Mouse (Mus musculus): ENCODE data around the gene Kif3c. TPM values are rescaled to one million over a fixed set of nuclear protein-coding genes. Genes with fewer than 3 reads are reported as not detected.
"Not testable (repeated sequence)": the region's sequence is repeated elsewhere in the genome, so short reads cannot be mapped to it uniquely, and the experiment has no call there.

The Kif3c gene
- polyA plus RNA-seq, 1 experiment from 2014 or later, result 3.5 TPM

- Histone ChIP-seq H3K4me1 (replicated peaks; ENCODE audit: control insufficient read depth, insufficient read depth, low read length) (no peaks in the 10 kb centered on the region), H3K27ac (ENCODE audit: low read depth, low read length) (no peak overlapping the region), H3K4me2 (no peak overlapping the region), H3K27me3 (replicated peaks; ENCODE audit: control insufficient read depth, insufficient read depth, low read length) (no peaks in the 10 kb centered on the region), H3K9me3 (ENCODE audit: control insufficient read depth, low read length) (no peaks in the 10 kb centered on the region), H3K9ac (ENCODE audit: low read depth, low read length) (no peak overlapping the region), H3K36me3 (ENCODE audit: control insufficient read depth, insufficient read depth, low read length) (no peaks in the 10 kb centered on the region), H3K4me3 (ENCODE audit: low read depth, low read length) (no peak overlapping the region)
- DNase-seq (ENCODE audit: low spot score) (peak; percentile 65), ATAC-seq (replicated peaks; ENCODE audit: low FRiP score) (peak; percentile 77)
- 29% methylated on average over 12 of the region's 12 CpGs for WGBS
Measured at GRCm38 (mm10) chr12:3390577-3391262, 25.8 kb downstream of the Kif3c start.

GRCm38 (mm10) chr12:3391276-3391675 lies 26.3 kb downstream of the Kif3c start:
- no peak overlapping the region for H3K9ac ChIP-seq (ENCODE audit: low read depth, low read length)
- H3K27ac ChIP-seq (ENCODE audit: low read depth, low read length), result no peak overlapping the region
- no peaks in the 10 kb centered on the region for H3K36me3 ChIP-seq (ENCODE audit: control insufficient read depth, insufficient read depth, low read length)
- no peaks in the 10 kb centered on the region for H3K27me3 ChIP-seq (replicated peaks; ENCODE audit: control insufficient read depth, insufficient read depth, low read length)
- DNase-seq (ENCODE audit: low spot score) (no peak), ATAC-seq (replicated peaks; ENCODE audit: low FRiP score) (no peak)
- H3K4me2 ChIP-seq, result no peak overlapping the region
- no peaks in the 10 kb centered on the region for H3K9me3 ChIP-seq (ENCODE audit: control insufficient read depth, low read length)
- H3K4me1 ChIP-seq (replicated peaks; ENCODE audit: control insufficient read depth, insufficient read depth, low read length), result no peaks in the 10 kb centered on the region
- H3K4me3 ChIP-seq (ENCODE audit: low read depth, low read length), result no peak overlapping the region
- WGBS, result 65% methylated on average over 1 of the region's 1 CpGs

- H3K27me3 ChIP-seq (replicated peaks; ENCODE audit: control insufficient read depth, insufficient read depth, low read length), result no peaks in the 10 kb centered on the region
- no peaks in the 10 kb centered on the region for H3K36me3 ChIP-seq (ENCODE audit: control insufficient read depth, insufficient read depth, low read length)
- no peak overlapping the region for H3K4me2 ChIP-seq
- H3K9me3 ChIP-seq (ENCODE audit: control insufficient read depth, low read length), result no peaks in the 10 kb centered on the region
- H3K27ac ChIP-seq (ENCODE audit: low read depth, low read length), result no peak overlapping the region
- ATAC-seq (replicated peaks; ENCODE audit: low FRiP score) (no peak), DNase-seq (ENCODE audit: low spot score) (no peak)
- WGBS, result 77% methylated on average over 4 of the region's 4 CpGs
- H3K9ac ChIP-seq (ENCODE audit: low read depth, low read length), result no peak overlapping the region
- no peaks in the 10 kb centered on the region for H3K4me1 ChIP-seq (replicated peaks; ENCODE audit: control insufficient read depth, insufficient read depth, low read length)
- no peak overlapping the region for H3K4me3 ChIP-seq (ENCODE audit: low read depth, low read length)
Measured at GRCm38 (mm10) chr12:3393140-3393539, 28.2 kb downstream of the Kif3c start.

GRCm38 (mm10) chr12:3396931-3397330 lies 32.0 kb downstream of the Kif3c start:
- H3K4me2 ChIP-seq, result no peak overlapping the region
- WGBS, result 89% methylated on average over 8 of the region's 8 CpGs

GRCm38 (mm10) chr12:3405662-3406061 lies 40.7 kb downstream of the Kif3c start:
- H3K4me2 ChIP-seq; H3K27ac ChIP-seq (ENCODE audit: low read depth, low read length); H3K9ac ChIP-seq (ENCODE audit: low read depth, low read length); H3K4me3 ChIP-seq (ENCODE audit: low read depth, low read length); H3K4me1 ChIP-seq (replicated peaks; ENCODE audit: control insufficient read depth, insufficient read depth, low read length); H3K9me3 ChIP-seq (ENCODE audit: control insufficient read depth, low read length); DNase-seq (ENCODE audit: low spot score); H3K27me3 ChIP-seq (replicated peaks; ENCODE audit: control insufficient read depth, insufficient read depth, low read length); ATAC-seq (replicated peaks; ENCODE audit: low FRiP score); H3K36me3 ChIP-seq (ENCODE audit: control insufficient read depth, insufficient read depth, low read length): not testable (repeated sequence)
- WGBS, result 92% methylated on average over 3 of the region's 3 CpGs

More at GRCm38 (mm10) chr12:3396931-3397330, 32.0 kb downstream of the Kif3c start:
- Histone ChIP-seq H3K27ac (ENCODE audit: low read depth, low read length) (no peak overlapping the region), H3K27me3 (replicated peaks; ENCODE audit: control insufficient read depth, insufficient read depth, low read length) (no peaks in the 10 kb centered on the region), H3K4me3 (ENCODE audit: low read depth, low read length) (no peak overlapping the region), H3K36me3 (ENCODE audit: control insufficient read depth, insufficient read depth, low read length) (no peaks in the 10 kb centered on the region), H3K9me3 (ENCODE audit: control insufficient read depth, low read length) (no peaks in the 10 kb centered on the region), H3K4me1 (replicated peaks; ENCODE audit: control insufficient read depth, insufficient read depth, low read length) (no peaks in the 10 kb centered on the region), H3K9ac (ENCODE audit: low read depth, low read length) (no peak overlapping the region)
- ATAC-seq (replicated peaks; ENCODE audit: low FRiP score) (no peak), DNase-seq (ENCODE audit: low spot score) (no peak)

- ATAC-seq (replicated peaks; ENCODE audit: low FRiP score), result no peak
- Histone ChIP-seq H3K27me3 (replicated peaks; ENCODE audit: control insufficient read depth, insufficient read depth, low read length) (no peaks in the 10 kb centered on the region), H3K9ac (ENCODE audit: low read depth, low read length) (no peak overlapping the region), H3K4me1 (replicated peaks; ENCODE audit: control insufficient read depth, insufficient read depth, low read length) (no peaks in the 10 kb centered on the region), H3K27ac (ENCODE audit: low read depth, low read length) (no peak overlapping the region), H3K4me3 (ENCODE audit: low read depth, low read length) (no peak overlapping the region), H3K4me2 (no peak overlapping the region), H3K36me3 (ENCODE audit: control insufficient read depth, insufficient read depth, low read length) (peaks cover 8% of the 10 kb centered on the region; the same call in 1 of the 2 replicates), H3K9me3 (ENCODE audit: control insufficient read depth, low read length) (no peaks in the 10 kb centered on the region)
- no peak for DNase-seq (ENCODE audit: low spot score)
- 93% methylated on average over 6 of the region's 6 CpGs for WGBS
Measured at GRCm38 (mm10) chr12:3406585-3406984, 41.7 kb downstream of the Kif3c start.

GRCm38 (mm10) chr12:3414956-3415355 lies 50.0 kb downstream of the Kif3c start:
- ATAC-seq (replicated peaks; ENCODE audit: low FRiP score), result no peak
- Histone ChIP-seq H3K36me3 (ENCODE audit: control insufficient read depth, insufficient read depth, low read length) (peaks cover 15% of the 10 kb centered on the region), H3K4me3 (ENCODE audit: low read depth, low read length) (no peak overlapping the region), H3K27ac (ENCODE audit: low read depth, low read length) (no peak overlapping the region), H3K9ac (ENCODE audit: low read depth, low read length) (no peak overlapping the region), H3K4me1 (replicated peaks; ENCODE audit: control insufficient read depth, insufficient read depth, low read length) (no peaks in the 10 kb centered on the region), H3K4me2 (no peak overlapping the region), H3K27me3 (replicated peaks; ENCODE audit: control insufficient read depth, insufficient read depth, low read length) (no peaks in the 10 kb centered on the region), H3K9me3 (ENCODE audit: control insufficient read depth, low read length) (no peaks in the 10 kb centered on the region)
- WGBS, result 87% methylated on average over 4 of the region's 4 CpGs
- DNase-seq (ENCODE audit: low spot score), result no peak

- DNase-seq (ENCODE audit: low spot score) (no peak), ATAC-seq (replicated peaks; ENCODE audit: low FRiP score) (no peak)
- H3K4me3 ChIP-seq (ENCODE audit: low read depth, low read length), result no peak overlapping the region
- no peak overlapping the region for H3K9ac ChIP-seq (ENCODE audit: low read depth, low read length)
- H3K4me1 ChIP-seq (replicated peaks; ENCODE audit: control insufficient read depth, insufficient read depth, low read length), result no peaks in the 10 kb centered on the region
- H3K27me3 ChIP-seq (replicated peaks; ENCODE audit: control insufficient read depth, insufficient read depth, low read length), result no peaks in the 10 kb centered on the region
- WGBS, result 88% methylated on average over 3 of the region's 3 CpGs
- H3K4me2 ChIP-seq, result no peak overlapping the region
- no peaks in the 10 kb centered on the region for H3K9me3 ChIP-seq (ENCODE audit: control insufficient read depth, low read length)
- H3K27ac ChIP-seq (ENCODE audit: low read depth, low read length), result no peak overlapping the region
- H3K36me3 ChIP-seq (ENCODE audit: control insufficient read depth, insufficient read depth, low read length), result peaks cover 19% of the 10 kb centered on the region
Measured at GRCm38 (mm10) chr12:3418761-3419160, 53.8 kb downstream of the Kif3c start.

GRCm38 (mm10) chr12:3420519-3420918 lies 55.6 kb downstream of the Kif3c start:
- H3K4me2 ChIP-seq, result no peak overlapping the region
- no peak overlapping the region for H3K27ac ChIP-seq (ENCODE audit: low read depth, low read length)
- H3K36me3 ChIP-seq (ENCODE audit: control insufficient read depth, insufficient read depth, low read length), result peaks cover 19% of the 10 kb centered on the region
- no peaks in the 10 kb centered on the region for H3K9me3 ChIP-seq (ENCODE audit: control insufficient read depth, low read length)
- no peak overlapping the region for H3K9ac ChIP-seq (ENCODE audit: low read depth, low read length)
- WGBS, result 61% methylated on average over 2 of the region's 2 CpGs
- peaks cover 6% of the 10 kb centered on the region; the same call in 1 of the 2 replicates for H3K4me1 ChIP-seq (replicated peaks; ENCODE audit: control insufficient read depth, insufficient read depth, low read length)
- DNase-seq (ENCODE audit: low spot score), result no peak
- no peaks in the 10 kb centered on the region for H3K27me3 ChIP-seq (replicated peaks; ENCODE audit: control insufficient read depth, insufficient read depth, low read length)
- no peak overlapping the region for H3K4me3 ChIP-seq (ENCODE audit: low read depth, low read length)
- no peak for ATAC-seq (replicated peaks; ENCODE audit: low FRiP score)
